Mouse (Mus musculus) hematopoietic multipotent progenitor cell, adult 10-12 weeks (in vitro differentiated cells): ENCODE data around the gene Sval2. TPM values are rescaled to one million over a fixed set of nuclear protein-coding genes. Genes with fewer than 3 reads are reported as not detected.

Experiments used
- polyA plus RNA-seq: library from polyadenylated mRNA; stranded (reverse); fragments of >175 nt; gene quantifications from 2 replicates; pipeline ENCODE4 v1.2.3, GENCODE M21; 2012; ENCODE audit warnings: low replicate concordance

Gene Sval2
- polyA plus RNA-seq: not detected in 2 replicates

GRCm38 (mm10) chr6:41852689-41853088 is at the start of gene Sval2:
TSS of gene Sval2 (plus strand) at chr6:41852989.

DNA sequence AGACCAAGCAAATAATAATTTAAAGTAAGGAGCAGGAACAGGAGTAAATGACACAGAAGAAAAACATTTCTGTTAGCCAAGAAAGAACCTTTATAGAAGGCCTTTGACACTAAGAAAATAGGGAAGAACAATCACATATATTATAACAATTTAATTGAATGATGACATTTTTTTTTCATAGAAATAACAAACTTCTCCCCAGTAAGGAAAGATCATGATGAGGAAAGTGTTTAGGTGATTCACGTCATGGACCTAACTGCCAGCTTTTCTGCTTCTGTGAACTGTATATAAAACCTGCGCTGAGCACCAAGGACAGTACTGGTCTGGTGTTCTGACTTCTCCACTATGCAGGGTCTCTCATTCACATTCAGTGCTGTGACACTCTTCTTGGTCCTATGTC is 5.6 kb upstream of the Sval2 start, which contains the start of gene Pip:
Gene Pip (plus strand): TSS at position 301 of the 400 bp plus-strand sequence.

Other genes starting within 250 kb of the Sval2 start
- 12.5 and 32.3 TPM in 2 replicates for gene Ephb6, start 247.5 kb upstream of the Sval2 start, polyA plus RNA-seq
- not detected in 2 replicates for gene Trpv6, start 216.6 kb upstream of the Sval2 start, polyA plus RNA-seq
- not detected in 2 replicates for gene Trpv5, start 172.2 kb upstream of the Sval2 start, polyA plus RNA-seq
- gene Llcfc1, start 168.6 kb upstream of the Sval2 start, polyA plus RNA-seq: not detected in 2 replicates
- 2.0 and 9.0 TPM in 2 replicates for gene Kel, start 148.7 kb upstream of the Sval2 start, polyA plus RNA-seq
- gene Olfr459, start 77.8 kb upstream of the Sval2 start, polyA plus RNA-seq: not detected in 2 replicates
- gene Pip, start 5.5 kb upstream of the Sval2 start, polyA plus RNA-seq: not detected in 2 replicates
- not detected in 2 replicates for gene Sval1, start 98.6 kb downstream of the Sval2 start, polyA plus RNA-seq
- gene Sval3, start 115.2 kb downstream of the Sval2 start, polyA plus RNA-seq: not detected in 2 replicates
- not detected in 2 replicates for gene Sva, start 185.4 kb downstream of the Sval2 start, polyA plus RNA-seq